Mouse (Mus musculus): ENCODE data around the gene Rfx2. TPM values are rescaled to one million over a fixed set of nuclear protein-coding genes. Genes with fewer than 3 reads are reported as not detected.
A peak's percentile ranks its signal among the peaks of the same experiment; 100 is the strongest.

The Rfx2 gene
- polyA plus RNA-seq, 1 experiment from 2014 or later: 9.8 TPM

DNA sequence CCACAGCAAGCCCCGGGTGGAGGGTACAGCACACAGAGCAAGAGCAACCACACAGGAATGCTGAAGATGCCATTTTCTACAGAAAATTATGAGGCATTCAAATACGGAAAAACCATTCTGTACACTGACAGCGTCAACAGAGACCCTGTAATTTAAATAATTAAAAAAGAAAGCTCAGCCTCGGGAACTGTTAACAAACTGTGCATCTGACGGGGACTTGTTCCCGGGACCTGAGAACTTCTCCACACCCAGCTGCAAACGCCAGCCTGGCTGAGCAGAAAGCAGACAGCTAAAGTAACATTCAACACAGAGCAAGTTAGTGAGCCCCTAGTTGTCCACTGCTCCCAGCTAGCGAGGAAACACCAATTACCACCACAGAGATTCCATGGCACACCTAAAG is 28.7 kb downstream of the Rfx2 start:
- peaks cover 30% of the 10 kb centered on the region for H3K36me3 ChIP-seq
- H3K9me3 ChIP-seq (replicated peaks): no peaks in the 10 kb centered on the region
- H3K4me1 ChIP-seq: no peaks in the 10 kb centered on the region
- DNase-seq (ENCODE audit: low spot score): no peak
- 85% methylated on average over 8 of the region's 8 CpGs for WGBS
- H3K27ac ChIP-seq (replicated peaks): no peak overlapping the region
- H3K27me3 ChIP-seq (ENCODE audit: low read depth, poor library complexity, severe bottlenecking): no peaks in the 10 kb centered on the region
- no peak overlapping the region for H3K4me3 ChIP-seq

GRCm38 (mm10) chr17:56799276-56799675 is 31.5 kb downstream of the Rfx2 start:
- Histone ChIP-seq H3K27me3 (ENCODE audit: low read depth, poor library complexity, severe bottlenecking) (no peaks in the 10 kb centered on the region), H3K36me3 (peaks cover 30% of the 10 kb centered on the region), H3K27ac (replicated peaks) (peak overlapping the region; percentile 52; the same call in 1 of the 2 replicates), H3K4me3 (no peak overlapping the region), H3K9me3 (replicated peaks) (no peaks in the 10 kb centered on the region), H3K4me1 (no peaks in the 10 kb centered on the region)
- WGBS: 91% methylated on average over 3 of the region's 3 CpGs
- no peak for DNase-seq (ENCODE audit: low spot score)

DNA sequence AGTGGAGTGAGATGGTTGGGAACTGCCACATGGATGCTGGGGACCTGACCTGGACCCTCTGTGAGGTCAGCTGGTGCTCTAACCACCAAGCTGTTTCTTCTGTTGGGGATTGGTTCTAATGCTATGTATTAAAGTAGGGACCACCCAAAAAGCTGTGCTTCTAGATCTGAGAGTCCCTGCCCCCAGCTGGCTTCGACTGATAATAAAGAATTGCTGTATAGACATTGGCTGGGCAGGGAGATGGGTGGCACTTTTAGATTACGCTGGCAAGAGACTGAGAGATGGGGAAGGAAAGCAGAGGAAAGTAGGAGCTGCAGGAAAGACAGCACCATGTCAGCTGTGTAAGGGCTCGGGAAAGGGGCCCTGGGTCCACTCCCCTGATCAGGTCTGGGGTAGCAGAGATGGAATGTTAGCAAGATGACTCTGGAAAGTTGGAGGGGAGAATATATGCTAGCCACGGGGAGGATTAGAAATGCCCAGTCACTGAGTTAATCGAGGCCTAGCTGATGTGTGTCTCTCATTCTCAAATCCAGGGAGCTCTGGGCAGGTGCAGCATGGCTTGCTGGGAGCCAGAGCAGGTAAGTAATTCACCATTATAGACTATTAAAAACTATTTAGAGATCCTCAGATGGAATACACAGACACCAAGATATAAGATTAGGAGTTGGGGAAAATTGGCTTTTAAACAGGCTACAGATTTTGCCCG is 37.0 kb downstream of the Rfx2 start:
- 70% methylated on average over 6 of the region's 6 CpGs for WGBS
- no peak for DNase-seq (ENCODE audit: low spot score)
- Histone ChIP-seq H3K4me1 (no peaks in the 10 kb centered on the region), H3K4me3 (no peak overlapping the region), H3K36me3 (no peaks in the 10 kb centered on the region; the same call in 1 of the 2 replicates), H3K9me3 (replicated peaks) (no peaks in the 10 kb centered on the region), H3K27me3 (ENCODE audit: low read depth, poor library complexity, severe bottlenecking) (no peaks in the 10 kb centered on the region), H3K27ac (replicated peaks) (no peak overlapping the region)

DNA sequence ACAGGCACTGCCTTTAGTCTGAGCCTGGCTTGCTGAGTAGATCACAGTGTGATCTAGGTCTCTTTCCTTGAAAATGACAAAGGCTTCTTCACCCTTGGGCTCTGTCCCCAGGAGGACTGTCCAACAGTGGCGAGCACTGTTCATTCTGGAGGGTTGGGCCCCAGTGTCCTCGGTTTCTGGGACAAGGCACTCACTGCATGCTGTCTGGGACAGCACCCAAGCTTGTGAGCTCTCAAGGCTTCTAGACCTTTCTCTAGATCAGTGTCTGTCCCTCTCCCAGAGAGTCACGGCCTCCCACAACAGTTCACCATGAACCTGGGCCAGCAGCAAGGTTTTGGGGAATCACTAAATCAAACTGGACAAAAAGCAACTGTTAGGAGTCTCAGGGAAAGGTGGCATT is 38.2 kb downstream of the Rfx2 start:
- no peaks in the 10 kb centered on the region for H3K27me3 ChIP-seq (ENCODE audit: low read depth, poor library complexity, severe bottlenecking)
- DNase-seq (ENCODE audit: low spot score): no peak
- WGBS: 80% methylated on average over 3 of the region's 3 CpGs
- no peaks in the 10 kb centered on the region for H3K9me3 ChIP-seq (replicated peaks)
- H3K36me3 ChIP-seq: no peaks in the 10 kb centered on the region; the same call in 1 of the 2 replicates
- no peaks in the 10 kb centered on the region for H3K4me1 ChIP-seq
- H3K4me3 ChIP-seq: no peak overlapping the region
- H3K27ac ChIP-seq (replicated peaks): no peak overlapping the region

GRCm38 (mm10) chr17:56789286-56789685 is 41.5 kb downstream of the Rfx2 start:
- no peak overlapping the region for H3K27ac ChIP-seq (replicated peaks)
- no peak overlapping the region for H3K4me3 ChIP-seq
- peaks cover 13% of the 10 kb centered on the region for H3K36me3 ChIP-seq
- no peaks in the 10 kb centered on the region for H3K9me3 ChIP-seq (replicated peaks)
- no peaks in the 10 kb centered on the region for H3K4me1 ChIP-seq
- H3K27me3 ChIP-seq (ENCODE audit: low read depth, poor library complexity, severe bottlenecking): no peaks in the 10 kb centered on the region
- DNase-seq (ENCODE audit: low spot score): no peak
- 92% methylated on average over 6 of the region's 6 CpGs for WGBS

DNA sequence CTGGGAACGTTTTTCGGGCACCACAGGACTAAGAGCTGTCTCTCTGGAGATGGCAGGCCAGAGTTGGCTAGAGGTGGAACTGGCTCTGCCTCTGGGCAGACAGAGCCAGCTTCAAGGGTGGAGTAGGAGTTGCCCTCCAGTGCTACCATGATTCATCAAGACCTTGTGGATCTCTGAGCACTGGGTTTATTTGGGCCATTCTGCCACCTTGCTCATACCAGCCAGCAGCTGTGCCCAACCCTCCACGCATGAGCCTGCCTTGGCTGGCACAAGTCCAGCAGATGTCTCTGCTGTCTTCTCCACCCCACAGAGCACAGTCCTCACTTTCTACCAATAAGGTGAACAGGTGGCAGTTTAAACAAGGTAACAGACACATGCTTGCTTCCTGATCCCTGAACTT is 41.9 kb downstream of the Rfx2 start:
- H3K27me3 ChIP-seq (ENCODE audit: low read depth, poor library complexity, severe bottlenecking): no peaks in the 10 kb centered on the region
- no peaks in the 10 kb centered on the region for H3K9me3 ChIP-seq (replicated peaks)
- 80% methylated on average over 3 of the region's 3 CpGs for WGBS
- H3K27ac ChIP-seq (replicated peaks): no peak overlapping the region
- H3K36me3 ChIP-seq: peaks cover 16% of the 10 kb centered on the region
- H3K4me3 ChIP-seq: no peak overlapping the region
- no peak for DNase-seq (ENCODE audit: low spot score)
- no peaks in the 10 kb centered on the region for H3K4me1 ChIP-seq

GRCm38 (mm10) chr17:56780291-56780978 is 50.4 kb downstream of the Rfx2 start:
- Histone ChIP-seq H3K4me3 (no peak overlapping the region), H3K4me1 (peaks cover 19% of the 10 kb centered on the region), H3K27me3 (ENCODE audit: low read depth, poor library complexity, severe bottlenecking) (no peaks in the 10 kb centered on the region), H3K27ac (replicated peaks) (no peak overlapping the region), H3K36me3 (peaks cover 71% of the 10 kb centered on the region), H3K9me3 (replicated peaks) (peaks cover 8% of the 10 kb centered on the region)
- DNase-seq (ENCODE audit: low spot score): no peak
- 82% methylated on average over 13 of the region's 13 CpGs for WGBS

GRCm38 (mm10) chr17:56778779-56779362 is 51.9 kb downstream of the Rfx2 start:
- H3K4me3 ChIP-seq: no peak overlapping the region
- peaks cover 8% of the 10 kb centered on the region for H3K9me3 ChIP-seq (replicated peaks)
- peaks cover 63% of the 10 kb centered on the region for H3K36me3 ChIP-seq
- peak; percentile 40 for DNase-seq (ENCODE audit: low spot score)
- H3K27ac ChIP-seq (replicated peaks): peak overlapping the region; percentile 61
- peaks cover 19% of the 10 kb centered on the region for H3K4me1 ChIP-seq
- no peaks in the 10 kb centered on the region for H3K27me3 ChIP-seq (ENCODE audit: low read depth, poor library complexity, severe bottlenecking)
- WGBS: 54% methylated on average over 3 of the region's 3 CpGs

DNA sequence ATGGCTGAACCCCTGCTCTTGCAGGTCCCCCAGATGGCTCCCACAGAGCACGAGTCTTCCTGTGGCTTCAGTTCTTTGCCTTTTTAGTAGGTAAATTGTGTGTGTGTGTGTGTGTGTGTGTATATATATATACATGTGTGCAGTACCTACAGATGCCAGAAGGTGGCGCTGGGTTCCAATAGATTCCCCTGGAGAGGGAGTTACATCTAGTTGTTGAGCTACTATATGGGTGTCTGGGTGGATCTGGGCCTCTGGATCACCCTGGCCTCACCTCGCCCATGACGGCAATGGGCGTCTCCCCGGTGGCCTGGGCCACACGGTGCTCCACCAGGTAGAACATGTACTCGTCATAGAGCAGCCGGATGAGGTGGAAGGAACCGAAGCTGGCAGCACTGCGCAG is 53.2 kb downstream of the Rfx2 start:
- Histone ChIP-seq H3K4me1 (peaks cover 19% of the 10 kb centered on the region), H3K9me3 (replicated peaks) (peaks cover 8% of the 10 kb centered on the region), H3K4me3 (no peak overlapping the region), H3K27me3 (ENCODE audit: low read depth, poor library complexity, severe bottlenecking) (no peaks in the 10 kb centered on the region), H3K27ac (replicated peaks) (no peak overlapping the region), H3K36me3 (peaks cover 51% of the 10 kb centered on the region)
- WGBS: 89% methylated on average over 11 of the region's 11 CpGs
- DNase-seq (ENCODE audit: low spot score): no peak

- Histone ChIP-seq H3K27me3 (ENCODE audit: low read depth, poor library complexity, severe bottlenecking) (no peaks in the 10 kb centered on the region), H3K27ac (replicated peaks) (0 out of 2 replicates have a peak within 1 kb of the TSS, but pooled peaks have one; percentile 17), H3K9me3 (replicated peaks) (no peaks in the 10 kb centered on the region), H3K36me3 (peaks cover 58% of the 10 kb centered on the region), H3K4me3 (no peak within 1 kb of the TSS), H3K4me1 (peaks cover 7% of the 10 kb centered on the region)
- 92% methylated on average over 5 of the region's 5 CpGs for WGBS
- DNase-seq (ENCODE audit: low spot score): no peak
Observed at GRCm38 (mm10) chr17:56769950-56770349, 60.9 kb downstream of the Rfx2 start, which contains the start of gene Prr22. Gene Prr22, plus strand, starts transcription at chr17:56770250.

GRCm38 (mm10) chr17:56768941-56769340 is 61.9 kb downstream of the Rfx2 start:
- no peak for DNase-seq (ENCODE audit: low spot score)
- Histone ChIP-seq H3K36me3 (peaks cover 58% of the 10 kb centered on the region), H3K4me3 (no peak overlapping the region), H3K4me1 (peaks cover 12% of the 10 kb centered on the region), H3K27ac (replicated peaks) (no peak overlapping the region), H3K9me3 (replicated peaks) (no peaks in the 10 kb centered on the region), H3K27me3 (ENCODE audit: low read depth, poor library complexity, severe bottlenecking) (no peaks in the 10 kb centered on the region)
- WGBS: 92% methylated on average over 11 of the region's 11 CpGs

DNA sequence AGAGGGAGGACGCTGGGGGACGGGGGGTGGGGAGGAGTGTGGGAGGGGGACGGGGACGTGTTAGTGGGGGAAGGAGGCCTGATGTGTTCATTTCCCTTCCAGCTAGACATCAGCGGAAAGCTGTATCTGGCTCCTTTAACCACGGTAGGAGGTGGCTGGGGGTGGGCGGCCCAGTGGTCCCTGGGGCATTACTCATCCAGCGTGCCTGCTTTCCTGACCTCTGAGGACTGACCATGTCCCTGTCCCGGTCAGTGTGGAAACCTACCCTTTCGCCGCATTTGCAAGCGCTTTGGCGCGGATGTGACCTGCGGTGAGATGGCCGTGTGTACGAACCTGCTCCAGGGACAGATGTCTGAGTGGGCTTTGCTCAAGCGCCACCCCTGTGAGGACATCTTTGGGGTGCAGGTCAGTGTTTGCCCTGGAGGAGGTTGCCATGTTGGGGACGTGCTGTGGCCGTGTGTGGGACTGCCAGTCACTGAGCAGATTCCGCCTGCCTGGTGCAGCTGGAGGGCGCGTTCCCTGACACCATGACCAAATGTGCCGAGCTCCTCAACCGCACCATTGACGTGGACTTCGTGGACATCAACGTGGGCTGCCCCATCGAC is 63.2 kb downstream of the Rfx2 start:
- no peak overlapping the region for H3K4me3 ChIP-seq
- DNase-seq (ENCODE audit: low spot score): no peak
- H3K9me3 ChIP-seq (replicated peaks): no peaks in the 10 kb centered on the region
- 95% methylated on average over 29 of the region's 29 CpGs for WGBS
- no peak overlapping the region for H3K27ac ChIP-seq (replicated peaks)
- H3K4me1 ChIP-seq: peaks cover 20% of the 10 kb centered on the region
- H3K27me3 ChIP-seq (ENCODE audit: low read depth, poor library complexity, severe bottlenecking): no peaks in the 10 kb centered on the region
- H3K36me3 ChIP-seq: peaks cover 58% of the 10 kb centered on the region

Measured in midbrain, embryonic 10.5 days (tissue).